Mouse (Mus musculus): ENCODE measurements at regions not wholly inside any gene's neighbourhood (a gene's known extent, or its start where the extent isn't known, plus 50 kb on each side); places are given as distances from the start of the nearest gene placed in this dataset.

GRCm38 (mm10) chr8:56396352-56396751 is 102.0 kb downstream of the Hpgd start:
- TF ChIP-seq POLR2A (IDR thresholded peaks at IDR 0.05; ENCODE audit: low read depth, low read length), result no peak
- TF ChIP-seq CTCF (IDR thresholded peaks at IDR 0.05; ENCODE audit: borderline replicate concordance, insufficient read depth, low read length), result no peak

All from embryonic fibroblast, embryonic 13.5 days (primary cell).